22 mouse cellular contexts compared by ENCODE assay signal in the genomic region with DNA sequence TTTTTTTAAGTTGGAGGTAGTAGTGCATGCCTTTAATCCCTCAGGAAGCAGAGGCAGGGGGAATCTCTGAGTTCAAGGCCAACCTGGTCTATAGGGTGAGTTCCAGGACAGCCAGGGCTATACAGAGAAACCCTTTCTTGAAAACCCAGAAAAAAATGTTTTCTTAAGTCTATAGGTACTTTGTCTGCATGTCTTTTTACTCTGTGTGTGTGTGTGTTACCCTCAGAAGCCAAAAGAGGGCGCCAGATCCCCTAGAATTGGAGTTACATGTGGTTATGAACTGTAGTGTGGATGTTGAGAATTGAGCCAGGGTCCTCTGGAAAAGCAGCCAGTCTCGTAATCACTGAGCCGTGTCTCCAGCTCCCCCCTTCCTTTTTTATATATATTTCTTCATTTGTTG. TPM values are rescaled to one million over a fixed set of nuclear protein-coding genes. Genes with fewer than 3 reads are reported as not detected.
A peak's percentile ranks its signal among the peaks of the same experiment; 100 is the strongest.
DNase-seq lines count a peak whose midpoint lies in the region; TF ChIP-seq lines count a peak whose summit lies in the region.
"Had no signal": no experiment of that assay in that cellular context is flagged by ENCODE, and none has a peak within 500 bp of the region (broad histone marks: within the 10 kb centered on the region; RNA-seq: fewer than 3 reads in every experiment).

No protein-coding gene starts in this region.

- no peak overlapping the region for H3K4me3 ChIP-seq in left cerebral cortex, adult 2 months
- no peak overlapping the region for H3K4me3 ChIP-seq in limb, embryonic 10.5 days
- H3K4me3 ChIP-seq: embryonic facial prominence, embryonic 15.5 days; forebrain, embryonic 10.5 days; hindbrain, embryonic 13.5 days; midbrain, embryonic 13.5 days; myocyte had no signal

- peak; percentile 2; the same call in 1 of the 2 replicates for TF ChIP-seq CTCF in left cerebral cortex, adult 2 months (IDR thresholded peaks at IDR 0.05)

- WGBS in limb, embryonic 10.5 days: 71% methylated on average over 3 of the region's 3 CpGs

- H3K36me3 ChIP-seq in limb, embryonic 10.5 days: no peaks in the 10 kb centered on the region
- H3K36me3 ChIP-seq: embryonic facial prominence, embryonic 15.5 days; forebrain, embryonic 10.5 days; hindbrain, embryonic 13.5 days; midbrain, embryonic 13.5 days had no signal

- intact Hi-C loops in heart, postnatal 10 days (cut with DNase I): no loop called here
- intact Hi-C loops in left cerebral cortex, adult 2 months (cut with DNase I): no loop called here
- intact Hi-C loops in left cerebral cortex, postnatal 36 days (cut with DNase I): no loop called here

- H3K27me3 ChIP-seq in limb, embryonic 10.5 days (ENCODE audit: low read depth, poor library complexity, severe bottlenecking): no peaks in the 10 kb centered on the region
- H3K27me3 ChIP-seq: embryonic facial prominence, embryonic 15.5 days; hindbrain, embryonic 13.5 days; midbrain, embryonic 13.5 days had no signal

- DNase-seq in heart, adult 11 months: peak; percentile 29
- no peak for DNase-seq in heart, postnatal 10 days
- DNase-seq in left cerebral cortex, adult 2 months (ENCODE audit: extremely low spot score in 1 of 2, low spot score in 2 of 2): no peak
- no peak for DNase-seq in left cerebral cortex, postnatal 36 days (ENCODE audit: low spot score in 2 of 2)
- DNase-seq in A20 (ENCODE audit: low read depth, low spot score) (peak; percentile 17), R1 (ENCODE audit: low read depth, low spot score) (peak; percentile 82)
- no peak for DNase-seq in limb, embryonic 10.5 days (ENCODE audit: low spot score)
- DNase-seq in ovary, adult 18-20 months (ENCODE audit: low spot score): no peak
- DNase-seq: cerebellum, adult 2 months; cerebellum, postnatal 36 days; gastrocnemius, postnatal 14 days; heart, postnatal 14 days; layer of hippocampus, postnatal 36 days; left cerebral cortex, postnatal 4 days; right cerebral cortex, postnatal 14 days; spleen, adult 18-20 months; thymus, adult 18-20 months had no signal

- H3K9me3 ChIP-seq in limb, embryonic 10.5 days (replicated peaks): no peaks in the 10 kb centered on the region
- H3K9me3 ChIP-seq: embryonic facial prominence, embryonic 15.5 days; hindbrain, embryonic 13.5 days; midbrain, embryonic 13.5 days had no signal

- H3K27ac ChIP-seq in left cerebral cortex, adult 2 months: no peak overlapping the region
- H3K27ac ChIP-seq in limb, embryonic 10.5 days: no peak overlapping the region
- H3K27ac ChIP-seq: embryonic facial prominence, embryonic 15.5 days; forebrain, embryonic 10.5 days; hindbrain, embryonic 13.5 days; midbrain, embryonic 13.5 days had no signal

- no peaks in the 10 kb centered on the region for H3K4me1 ChIP-seq in limb, embryonic 10.5 days
- H3K4me1 ChIP-seq: embryonic facial prominence, embryonic 15.5 days; forebrain, embryonic 10.5 days; hindbrain, embryonic 13.5 days; midbrain, embryonic 13.5 days had no signal

RNA-seq across cellular contexts. Expression of a gene that starts 25.7 kb away (rescaled TPM):
- total RNA-seq in heart, postnatal 10 days (2021): 1 to 10 TPM; 2.3 to 2.5 TPM
- 10 to 100 TPM; 22.9 to 27.7 TPM for total RNA-seq in left cerebral cortex, adult 2 months (2021)
- total RNA-seq in left cerebral cortex, postnatal 36 days (2021): 10 to 100 TPM; 19.8 to 29.7 TPM
- polyA plus RNA-seq in limb, embryonic 10.5 days (2016; fragmentation: Nextera tagmentation; extraction: Ambion mirVana): 0.34 and 0.85 TPM in 2 replicates

Comparison
In these comparisons a context has a peak if more than half of its experiments do, and no peak if none do; other contexts are left out.
1. DNase-seq: peak in heart, adult 11 months (single experiment), A20 (single experiment) and R1 (single experiment); none in heart, postnatal 10 days (0 of 2), left cerebral cortex, adult 2 months (0 of 2), left cerebral cortex, postnatal 36 days (0 of 2), limb, embryonic 10.5 days (single experiment) and ovary, adult 18-20 months (single experiment).
2. RNA of a gene that starts 25.7 kb away (total RNA-seq): 19.8 to 29.7 TPM in left cerebral cortex, postnatal 36 days and 22.9 to 27.7 TPM in left cerebral cortex, adult 2 months; 2.3 to 2.5 TPM in heart, postnatal 10 days; every median in the first group is over 4 times any median in the second.